Mouse (Mus musculus) layer of hippocampus, adult 8-10 months (tissue): ENCODE data around the gene Fam178b. TPM values are rescaled to one million over a fixed set of nuclear protein-coding genes. Genes with fewer than 3 reads are reported as not detected.
A peak's percentile ranks its signal among the peaks of the same experiment; 100 is the strongest.

Experiments used
- DNase-seq, 2 experiments: peaks; one replicate each; pipeline ENCODE4 v3.0.0; 2022; ENCODE audit warnings: low spot score in 2 of 2
- total RNA-seq, 4 experiments: library from RNA; stranded (reverse); gene quantifications; 2 replicates each; pipeline ENCODE4 v1.2.4; 2022

The Fam178b gene
- under 1 TPM in 1 of 4 experiments, not detected in 3; 0.55 TPM for total RNA-seq

- no peak for DNase-seq
Measured at GRCm38 (mm10) chr1:36682620-36683355, at the start of gene Fam178b. Gene Fam178b (minus strand): TSS chr1:36683183.

GRCm38 (mm10) chr1:36724057-36724431 lies 41.1 kb upstream of the Fam178b start:
- no peak for DNase-seq

- DNase-seq: no peak
Measured at GRCm38 (mm10) chr1:36723146-36724056, 40.4 kb upstream of the Fam178b start.

- DNase-seq: no peak
Measured at GRCm38 (mm10) chr1:36718786-36719185, 35.8 kb upstream of the Fam178b start.

- DNase-seq: no peak
Measured at GRCm38 (mm10) chr1:36714311-36714710, 31.3 kb upstream of the Fam178b start, which contains the start of gene Actr1b. Gene Actr1b (minus strand): TSS chr1:36714422.

GRCm38 (mm10) chr1:36711104-36711503 lies 28.1 kb upstream of the Fam178b start:
- DNase-seq: no peak

- peak; percentile 97 to 98 for DNase-seq
Measured at GRCm38 (mm10) chr1:36709854-36710280, 26.9 kb upstream of the Fam178b start, which contains the start of gene 4933424G06Rik. Gene 4933424G06Rik (plus strand): TSS chr1:36710149.

GRCm38 (mm10) chr1:36709055-36709853 lies 26.3 kb upstream of the Fam178b start:
- DNase-seq: no peak

- no peak for DNase-seq
Measured at GRCm38 (mm10) chr1:36708626-36709025, 25.6 kb upstream of the Fam178b start.

- no peak for DNase-seq
Measured at GRCm38 (mm10) chr1:36707797-36708196, 24.8 kb upstream of the Fam178b start.

GRCm38 (mm10) chr1:36707166-36707565 lies 24.2 kb upstream of the Fam178b start:
- DNase-seq: no peak

- DNase-seq: no peak
Measured at GRCm38 (mm10) chr1:36697030-36697429, 14.0 kb upstream of the Fam178b start.

GRCm38 (mm10) chr1:36696411-36696810 lies 13.4 kb upstream of the Fam178b start:
- no peak for DNase-seq

GRCm38 (mm10) chr1:36694871-36695270 lies 11.9 kb upstream of the Fam178b start:
- DNase-seq: no peak

GRCm38 (mm10) chr1:36691271-36692155 lies 8.5 kb upstream of the Fam178b start, which contains the start of gene Cox5b:
Gene Cox5b (plus strand): TSS chr1:36691449.
- peak; percentile 95 to 97 for DNase-seq

GRCm38 (mm10) chr1:36690671-36691235 lies 7.8 kb upstream of the Fam178b start:
- no peak for DNase-seq

- peak; percentile 68 to 79 for DNase-seq
Measured at GRCm38 (mm10) chr1:36683810-36684467, 956 bp upstream of the Fam178b start.

- DNase-seq: no peak
Measured at GRCm38 (mm10) chr1:36680893-36681292, 2.1 kb downstream of the Fam178b start.

- DNase-seq: no peak
Measured at GRCm38 (mm10) chr1:36674936-36675335, 8.0 kb downstream of the Fam178b start.
